Mouse (Mus musculus) heart, embryonic 14.5 days (tissue): ENCODE measurements at regions not wholly inside any gene's neighbourhood (a gene's known extent, or its start where the extent isn't known, plus 50 kb on each side); places are given as distances from the start of the nearest gene placed in this dataset.

Experiments
- ATAC-seq: fragments of 200-750 bp; cut with Nextera tagmentation; 2 replicates; pipeline ENCODE4 v1.8.0; 2017; ENCODE audit warnings: low read depth, moderate TSS enrichment; ENCODE audit not compliant: insufficient number of reproducible peaks, insufficient read depth, low FRiP score
- H3K27ac ChIP-seq, 2 experiments: fragments of 200-500 bp in 1 of 2; fragments of 300-500 bp in 1 of 2; sonication (generic) in 1 of 2; replicated peaks in 1 of 2; 2 replicates each; pipeline ENCODE4 v1.5.1; 2012 to 2014; ENCODE audit warnings: low read depth in 2 of 2, low read length in 2 of 2, control low read depth in 1 of 2, mild to moderate bottlenecking in 1 of 2, mixed read lengths in 1 of 2; ENCODE audit not compliant: control insufficient read depth in 1 of 2, insufficient read depth in 1 of 2
- H3K27me3 ChIP-seq: fragments of 300-500 bp; sonication (generic); 2 replicates; pipeline ENCODE4 v1.6.1; 2014; ENCODE audit warnings: mild to moderate bottlenecking, low read length, control low read depth; ENCODE audit not compliant: control insufficient read depth, insufficient read depth
- H3K36me3 ChIP-seq: fragments of 300-500 bp; sonication (generic); 2 replicates; pipeline ENCODE4 v1.6.1; 2014; ENCODE audit warnings: mild to moderate bottlenecking, control low read depth, low read length, mixed read lengths; ENCODE audit not compliant: control insufficient read depth, insufficient read depth
- H3K4me1 ChIP-seq, 2 experiments: fragments of 200-500 bp in 1 of 2; fragments of 300-500 bp in 1 of 2; sonication (generic) in 1 of 2; 2 replicates each; pipeline ENCODE4 v1.6.1; 2012 to 2014; ENCODE audit warnings: low read length in 2 of 2, control low read depth in 1 of 2, mixed read lengths in 1 of 2; ENCODE audit not compliant: control insufficient read depth in 2 of 2, insufficient read depth in 2 of 2
- H3K4me2 ChIP-seq: fragments of 300-500 bp; sonication (generic); 2 replicates; pipeline ENCODE4 v1.6.1; 2014; ENCODE audit warnings: mild to moderate bottlenecking, low read length
- H3K4me3 ChIP-seq, 2 experiments: fragments of 200-500 bp in 1 of 2; fragments of 300-500 bp in 1 of 2; sonication (generic) in 1 of 2; 2 replicates each; pipeline ENCODE4 v1.5.1; 2012 to 2014; ENCODE audit warnings: low read length in 2 of 2, mild to moderate bottlenecking in 2 of 2, control low read depth in 1 of 2, low read depth in 1 of 2, moderate library complexity in 1 of 2; ENCODE audit not compliant: control insufficient read depth in 1 of 2, insufficient read depth in 1 of 2
- H3K9ac ChIP-seq: fragments of 300-500 bp; sonication (generic); 2 replicates; pipeline ENCODE4 v1.6.1; 2014; ENCODE audit warnings: mild to moderate bottlenecking, low read length
- H3K9me3 ChIP-seq: fragments of 300-500 bp; sonication (generic); 2 replicates; pipeline ENCODE4 v1.6.1; 2016; ENCODE audit warnings: low read length, control low read depth; ENCODE audit not compliant: control insufficient read depth
- WGBS: fragments of 180-500 bp; shearing (Covaris S2); extraction: QIAGEN DNeasy Blood & Tissue Kit; methylation state at CpG from one replicate; pipeline ENCODE4 v1.1.7; 2014; 5-methylcytosine and 5-hydroxymethylcytosine counted together

- Histone ChIP-seq H3K9ac (no peak overlapping the region), H3K27ac (no peak overlapping the region), H3K9me3 (no peaks in the 10 kb centered on the region), H3K4me2 (no peak overlapping the region), H3K27me3 (no peaks in the 10 kb centered on the region), H3K4me3 (no peak overlapping the region), H3K36me3 (no peaks in the 10 kb centered on the region), H3K4me1 (no peaks in the 10 kb centered on the region)
- WGBS, result 88% methylated on average over 5 of the region's 5 CpGs
- no peak for ATAC-seq
Measured at GRCm38 (mm10) chr15:5414401-5414800, 170.4 kb upstream of the Ptger4 start.

DNA sequence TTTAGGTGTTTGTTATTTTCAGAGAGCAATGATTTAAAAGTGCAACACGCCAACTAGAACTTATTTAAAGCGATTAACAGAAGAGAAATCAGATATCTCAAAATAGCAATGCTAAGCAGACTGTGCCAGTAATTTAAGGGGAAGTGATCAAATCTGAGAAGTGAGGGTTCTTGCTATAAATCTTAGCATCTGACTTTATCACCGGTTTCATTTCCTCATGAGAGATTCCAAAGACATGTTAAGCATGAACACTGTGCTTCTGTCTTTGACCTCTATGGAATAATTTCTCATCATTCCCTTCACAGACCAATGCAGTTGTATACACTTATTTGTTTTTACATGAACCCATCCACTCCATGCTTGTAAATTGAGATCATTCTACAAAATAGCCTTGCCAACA lies 172.0 kb upstream of the Ptger4 start:
- Histone ChIP-seq H3K27ac (no peak overlapping the region), H3K4me2 (no peak overlapping the region), H3K4me3 (no peak overlapping the region), H3K4me1 (no peaks in the 10 kb centered on the region), H3K36me3 (no peaks in the 10 kb centered on the region), H3K9me3 (no peaks in the 10 kb centered on the region), H3K27me3 (no peaks in the 10 kb centered on the region), H3K9ac (no peak overlapping the region)
- no peak for ATAC-seq
- WGBS, result 73% methylated on average over 3 of the region's 3 CpGs

- WGBS, result 86% methylated on average over 3 of the region's 3 CpGs
Measured at GRCm38 (mm10) chr15:5426641-5427040, 182.7 kb upstream of the Ptger4 start.

DNA sequence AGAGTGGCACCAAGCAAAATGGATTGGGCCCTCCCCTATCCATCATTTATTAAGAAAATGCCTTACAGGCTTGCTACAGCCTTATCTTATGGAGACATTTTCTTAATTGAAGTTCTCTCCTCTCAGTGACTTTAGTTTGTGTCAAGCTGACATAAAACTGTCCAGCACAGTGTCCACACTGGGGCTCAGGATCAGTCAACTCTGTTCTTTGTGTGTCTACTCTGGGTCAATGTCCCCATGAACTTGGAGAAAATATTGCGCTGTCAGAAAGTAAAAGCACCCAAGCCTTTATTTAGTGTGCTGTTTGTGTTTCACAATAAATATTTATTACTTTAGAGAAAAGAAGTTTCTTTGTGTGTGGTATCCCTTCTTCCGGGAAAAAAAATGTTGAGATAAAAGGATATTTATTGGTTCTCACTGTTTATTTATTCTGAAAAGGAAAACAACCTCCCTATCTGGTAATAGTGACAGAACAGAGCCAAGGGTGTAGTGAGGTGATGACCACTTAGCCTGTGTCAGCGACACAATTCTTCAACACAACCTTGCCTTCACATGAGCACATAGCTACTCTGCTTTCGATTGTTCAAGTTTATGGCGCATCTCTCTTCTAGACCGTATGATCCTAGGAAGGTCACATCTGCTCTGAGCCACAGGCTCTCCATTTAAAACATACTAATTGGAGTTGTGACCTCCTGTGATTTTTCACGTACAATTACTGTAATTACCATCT lies 183.5 kb upstream of the Ptger4 start:
- Histone ChIP-seq H3K36me3 (no peaks in the 10 kb centered on the region), H3K9ac (no peak overlapping the region), H3K4me2 (no peak overlapping the region), H3K4me3 (no peak overlapping the region), H3K9me3 (no peaks in the 10 kb centered on the region), H3K4me1 (no peaks in the 10 kb centered on the region), H3K27ac (no peak overlapping the region), H3K27me3 (no peaks in the 10 kb centered on the region)
- 80% methylated on average over 7 of the region's 7 CpGs for WGBS
- ATAC-seq, result no peak

More at GRCm38 (mm10) chr15:5426641-5427040, 182.7 kb upstream of the Ptger4 start:
- Histone ChIP-seq H3K9me3 (no peaks in the 10 kb centered on the region), H3K27ac (no peak overlapping the region), H3K4me3 (no peak overlapping the region), H3K9ac (no peak overlapping the region), H3K36me3 (no peaks in the 10 kb centered on the region), H3K4me1 (no peaks in the 10 kb centered on the region), H3K4me2 (no peak overlapping the region), H3K27me3 (no peaks in the 10 kb centered on the region)
- ATAC-seq, result no peak

GRCm38 (mm10) chr15:5432018-5432417 lies 188.0 kb upstream of the Ptger4 start:
- no peak for ATAC-seq
- 76% methylated on average over 2 of the region's 2 CpGs for WGBS
- Histone ChIP-seq H3K9me3 (no peaks in the 10 kb centered on the region), H3K36me3 (no peaks in the 10 kb centered on the region), H3K4me2 (no peak overlapping the region), H3K27me3 (no peaks in the 10 kb centered on the region), H3K4me1 (no peaks in the 10 kb centered on the region), H3K27ac (no peak overlapping the region), H3K9ac (no peak overlapping the region), H3K4me3 (no peak overlapping the region)

- no peak overlapping the region for H3K27ac ChIP-seq
- WGBS, result 65% methylated on average over 1 of the region's 1 CpGs
- no peak overlapping the region for H3K4me2 ChIP-seq
- no peak overlapping the region for H3K9ac ChIP-seq
- no peaks in the 10 kb centered on the region for H3K27me3 ChIP-seq
- no peaks in the 10 kb centered on the region for H3K4me1 ChIP-seq
- no peaks in the 10 kb centered on the region for H3K36me3 ChIP-seq
- H3K9me3 ChIP-seq, result no peaks in the 10 kb centered on the region
- no peak for ATAC-seq
- no peak overlapping the region for H3K4me3 ChIP-seq
Measured at GRCm38 (mm10) chr15:5437020-5437419, 193.0 kb upstream of the Ptger4 start.

DNA sequence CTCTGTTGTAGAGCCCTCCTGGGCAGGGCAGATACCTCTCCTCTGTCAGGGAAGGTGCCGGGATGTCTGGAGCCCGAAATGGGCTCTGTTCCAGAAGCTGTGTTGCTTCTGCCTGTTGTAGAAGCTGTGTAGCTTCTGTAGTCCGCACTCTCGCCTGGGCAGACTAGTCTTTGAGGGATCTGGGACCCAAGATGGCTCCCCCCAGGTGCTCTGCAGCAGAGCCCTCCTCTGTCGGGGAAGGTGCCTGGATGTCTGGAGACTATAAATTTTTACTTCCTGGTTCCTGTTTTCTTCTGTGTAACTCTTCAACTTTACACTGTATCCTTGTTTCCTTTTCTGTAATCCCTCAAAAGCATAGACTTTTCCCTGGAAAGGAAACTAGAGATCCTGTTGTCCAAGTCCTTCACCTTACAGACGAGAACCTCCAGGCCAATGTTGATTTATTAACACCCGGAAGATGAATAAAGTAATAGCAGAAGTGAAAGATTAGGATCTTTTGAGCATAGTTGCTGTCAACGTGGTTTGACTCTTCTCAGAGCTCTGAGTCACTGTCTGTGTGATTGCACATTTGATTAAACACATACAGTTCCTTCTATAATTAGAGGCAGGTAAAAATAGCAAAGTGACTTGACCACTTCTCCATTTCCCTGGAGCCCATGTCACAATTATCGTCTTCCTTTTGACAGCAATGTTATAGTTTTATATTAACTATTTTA lies 202.2 kb upstream of the Ptger4 start:
- no peak overlapping the region for H3K4me3 ChIP-seq
- 64% methylated on average over 9 of the region's 9 CpGs for WGBS
- H3K9me3 ChIP-seq, result no peaks in the 10 kb centered on the region
- H3K4me2 ChIP-seq, result no peak overlapping the region
- no peak for ATAC-seq
- no peaks in the 10 kb centered on the region for H3K36me3 ChIP-seq
- H3K27ac ChIP-seq, result no peak overlapping the region
- no peak overlapping the region for H3K9ac ChIP-seq
- H3K27me3 ChIP-seq, result no peaks in the 10 kb centered on the region
- H3K4me1 ChIP-seq, result peaks cover 0 to 7% of the 10 kb centered on the region in 2 experiments; a peak in 2 of 4 replicates
